Mouse (Mus musculus) ovary, adult 18-20 months (tissue): ENCODE measurements around the gene Mthfr.

Experiments
- DNase-seq: peaks from one replicate; pipeline ENCODE4 v3.0.0; 2022; ENCODE audit warnings: low spot score, mixed read lengths

The Mthfr gene

DNA sequence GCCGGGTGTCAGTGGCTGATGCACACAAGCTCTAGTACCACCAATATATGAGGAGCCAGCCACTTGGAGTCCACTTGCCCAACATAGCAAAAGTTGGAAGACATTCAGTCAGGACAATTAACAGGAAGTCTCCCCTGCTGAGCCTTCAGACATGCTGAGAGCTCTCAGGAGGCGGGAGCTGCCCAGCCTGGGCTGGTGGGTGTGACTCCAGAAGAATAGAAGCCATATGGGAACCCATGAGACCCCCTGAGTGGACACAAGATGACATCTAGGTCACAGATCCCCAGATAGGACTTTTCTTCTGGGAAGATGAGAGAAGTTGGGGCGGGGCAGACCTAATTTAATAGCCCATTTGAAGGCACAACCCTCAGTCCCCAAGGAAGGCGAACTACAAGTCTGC, 50.3 kb downstream of the Mthfr start:
- DNase-seq: no peak

- DNase-seq: no peak
These were observed 52.3 kb downstream of the Mthfr start for GRCm38 (mm10) chr4:148091181-148091580.

GRCm38 (mm10) chr4:148092551-148093271, 53.8 kb downstream of the Mthfr start:
- DNase-seq: no peak

- DNase-seq: no peak
These were observed 55.3 kb downstream of the Mthfr start for GRCm38 (mm10) chr4:148094161-148094560.

DNA sequence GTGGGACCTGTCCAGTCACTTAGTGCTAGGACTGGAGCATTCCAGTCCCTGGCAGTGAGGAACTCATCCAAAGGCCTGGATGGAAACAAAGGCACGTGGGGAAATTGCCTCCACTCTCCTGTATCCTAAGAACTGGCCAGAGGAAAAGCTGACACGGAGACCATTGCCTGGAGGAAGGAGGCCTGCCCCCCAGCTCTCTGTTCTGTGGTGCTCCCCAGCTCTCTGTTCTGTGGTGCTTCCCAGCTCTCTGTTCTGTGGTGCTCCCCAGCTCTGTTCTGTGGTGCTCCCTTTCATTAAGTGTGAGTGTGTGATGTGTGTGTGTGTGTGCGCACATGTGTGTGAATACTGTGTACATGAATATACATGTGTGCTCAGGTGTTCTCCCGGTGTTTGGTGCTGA, 56.2 kb downstream of the Mthfr start:
- no peak for DNase-seq

DNA sequence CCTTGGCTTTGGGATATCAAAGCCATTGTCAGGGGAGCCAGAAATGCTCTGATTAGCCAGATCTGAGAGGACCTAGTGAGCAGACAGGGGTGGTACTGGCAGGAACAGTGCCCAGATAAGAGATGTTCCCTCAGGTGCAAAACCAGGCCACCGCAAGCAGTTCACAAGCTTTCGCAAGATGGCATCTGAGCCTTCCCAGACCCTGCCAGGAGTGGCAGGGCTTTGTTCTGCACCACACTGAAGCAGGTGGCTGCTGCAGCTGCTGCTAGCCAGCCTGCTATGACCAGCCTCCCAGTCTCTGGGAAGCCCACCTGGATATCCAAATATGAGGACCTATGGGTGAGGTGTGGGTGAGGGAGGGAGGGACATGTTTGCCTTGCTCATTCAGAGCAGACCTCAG, 59.1 kb downstream of the Mthfr start:
- no peak for DNase-seq

DNA sequence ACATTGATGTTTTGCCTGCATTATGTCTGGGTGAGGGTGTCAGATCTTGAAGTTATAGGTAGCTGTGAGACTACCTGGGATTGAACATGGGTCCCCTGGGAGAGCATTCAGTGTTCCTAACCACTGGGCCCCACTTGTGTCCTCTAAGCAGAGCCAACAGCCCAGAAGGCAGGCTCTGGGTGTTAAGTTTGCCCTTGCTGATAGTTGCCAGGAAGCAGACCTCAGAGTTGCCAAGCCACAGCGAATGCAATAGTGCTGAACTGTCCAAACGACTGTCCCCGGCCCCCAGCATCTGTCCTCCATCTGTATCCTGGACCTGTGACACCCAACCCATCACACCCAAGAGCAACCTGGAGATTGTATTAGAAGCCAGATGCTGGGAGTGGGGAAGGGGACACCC, 59.8 kb downstream of the Mthfr start:
- DNase-seq: no peak

DNA sequence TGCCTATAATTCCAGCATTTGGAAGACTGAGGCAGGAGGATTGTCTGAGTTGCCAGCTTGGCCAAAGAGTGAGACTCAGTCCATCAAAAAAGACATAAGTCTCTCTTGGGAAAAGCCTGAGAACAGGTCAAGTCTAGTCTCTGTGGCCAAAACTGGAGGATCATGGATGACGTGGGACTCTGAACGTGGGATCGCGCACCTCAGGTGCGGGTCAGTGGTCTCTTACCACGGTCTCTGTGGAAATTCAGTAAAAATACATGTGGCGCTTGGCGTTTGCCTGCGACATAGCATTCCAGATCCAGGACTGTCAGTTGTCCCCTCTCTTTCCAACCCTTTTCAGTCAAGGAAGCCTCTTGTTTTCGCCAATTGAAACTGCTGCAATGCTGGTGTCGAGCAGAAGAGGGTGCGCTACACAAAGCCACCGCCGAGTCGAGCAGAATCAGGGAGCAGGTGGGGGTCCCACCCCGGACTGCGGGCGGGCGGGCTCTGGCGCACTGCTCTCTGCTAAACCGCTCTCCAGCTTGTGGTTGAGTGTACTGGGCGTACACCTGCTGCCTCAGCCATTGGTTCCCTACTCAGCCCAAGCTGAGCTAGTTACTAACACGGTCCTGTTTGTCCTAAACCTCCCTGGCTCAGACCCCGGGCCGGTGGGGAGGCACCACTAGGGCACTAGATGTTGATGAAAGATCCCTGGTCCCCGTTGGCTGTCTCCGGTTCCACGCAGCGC, 63.1 kb downstream of the Mthfr start:
- no peak for DNase-seq

- DNase-seq: no peak
These were observed 65.3 kb downstream of the Mthfr start for GRCm38 (mm10) chr4:148104146-148104545.

GRCm38 (mm10) chr4:148107621-148108291, 68.9 kb downstream of the Mthfr start:
- no peak for DNase-seq

DNA sequence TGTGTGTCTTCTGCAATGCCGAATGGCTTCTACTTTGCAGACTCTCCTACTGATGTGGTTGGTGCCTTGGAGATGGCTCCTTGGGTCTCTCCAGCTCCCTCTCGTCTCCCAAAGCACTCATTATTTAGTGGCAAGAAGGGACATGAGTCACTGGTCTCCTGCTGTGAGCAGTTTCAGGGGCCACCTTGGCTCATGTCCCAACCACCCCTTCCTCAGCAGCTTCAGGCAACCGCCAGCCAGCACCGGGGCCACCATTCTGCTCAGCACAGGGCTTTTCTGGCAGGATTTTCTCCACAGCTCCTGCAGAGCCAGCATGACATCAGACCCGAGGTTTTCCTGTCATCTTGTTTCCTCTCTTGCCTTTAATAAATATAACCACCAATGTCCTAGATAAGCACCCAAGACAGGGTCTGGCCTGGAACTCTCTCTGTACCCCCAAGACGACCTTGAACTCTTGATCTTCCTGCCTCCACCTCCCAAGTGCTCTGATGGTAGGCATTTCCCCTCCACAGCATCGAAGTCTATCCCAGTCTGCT, 69.8 kb downstream of the Mthfr start:
- no peak for DNase-seq
